Mouse (Mus musculus) kidney, adult 18-20 months (tissue): ENCODE results near the gene Trpm3.
A peak's percentile ranks its signal among the peaks of the same experiment; 100 is the strongest.

ENCODE experiments used
- DNase-seq: peaks from one replicate; pipeline ENCODE4 v3.0.0; 2021

Gene Trpm3

DNA sequence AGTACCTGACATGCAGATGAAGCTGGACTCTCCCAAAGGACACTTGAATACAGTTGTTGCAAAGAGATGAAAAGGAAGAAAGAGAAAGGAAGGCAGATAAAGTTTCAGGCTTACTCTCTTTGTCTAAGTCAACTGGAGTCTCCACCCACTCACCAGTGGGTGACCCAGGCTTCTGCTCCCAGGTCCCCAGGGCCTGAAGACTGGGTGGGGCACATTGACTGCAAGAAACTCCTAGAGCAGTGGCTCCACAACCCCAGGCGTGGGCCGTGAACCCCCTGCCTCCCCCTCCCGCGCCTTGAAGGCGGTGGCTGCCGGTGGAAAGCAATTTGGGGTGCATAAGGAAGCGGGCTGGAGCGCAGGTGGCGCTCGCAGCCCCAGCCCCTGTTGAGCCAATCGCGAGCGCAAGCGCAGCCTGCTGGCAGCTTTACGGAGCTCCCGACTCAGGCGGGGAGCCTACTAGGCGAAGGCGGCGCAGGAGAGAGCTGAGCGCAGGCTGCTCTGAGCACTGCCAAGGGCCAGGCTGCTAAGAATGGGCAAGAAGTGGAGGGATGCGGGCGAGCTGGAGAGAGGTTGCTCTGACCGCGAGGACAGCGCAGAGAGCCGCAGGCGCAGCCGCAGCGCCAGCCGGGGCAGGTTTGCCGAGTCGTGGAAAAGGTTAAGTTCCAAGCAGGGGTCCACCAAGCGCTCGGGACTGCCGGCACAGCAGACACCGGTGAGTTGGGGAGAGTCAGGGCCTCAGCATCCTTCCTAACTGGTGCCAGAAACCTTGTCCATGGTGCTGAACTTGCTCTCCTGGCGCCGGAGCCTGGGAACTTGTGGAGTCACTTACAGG, at the start of gene Trpm3:
Trpm3 (plus strand) TSS at position 457 of the 832 bp plus-strand sequence.
- DNase-seq, result peak; percentile 21

DNA sequence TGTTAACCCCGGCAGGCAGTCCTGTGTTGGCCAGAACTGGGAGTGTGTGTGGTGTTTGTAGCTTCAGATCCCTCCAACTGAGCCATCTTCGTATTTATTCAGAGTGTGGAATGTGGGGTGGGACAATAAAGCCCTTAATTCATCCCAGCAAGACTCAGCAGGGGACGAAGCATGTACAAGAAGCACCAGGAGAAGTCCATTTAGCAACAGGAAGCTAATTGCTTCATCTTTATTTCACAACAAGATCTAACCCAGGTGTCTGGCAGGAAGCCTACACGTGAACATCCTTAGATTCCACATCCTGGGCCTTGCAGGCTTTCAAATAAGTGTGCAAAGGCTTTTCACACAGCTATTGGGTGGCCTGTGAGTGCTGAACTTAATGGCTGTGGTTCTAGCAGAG, 38.3 kb upstream of the Trpm3 start:
- DNase-seq, result no peak

DNA sequence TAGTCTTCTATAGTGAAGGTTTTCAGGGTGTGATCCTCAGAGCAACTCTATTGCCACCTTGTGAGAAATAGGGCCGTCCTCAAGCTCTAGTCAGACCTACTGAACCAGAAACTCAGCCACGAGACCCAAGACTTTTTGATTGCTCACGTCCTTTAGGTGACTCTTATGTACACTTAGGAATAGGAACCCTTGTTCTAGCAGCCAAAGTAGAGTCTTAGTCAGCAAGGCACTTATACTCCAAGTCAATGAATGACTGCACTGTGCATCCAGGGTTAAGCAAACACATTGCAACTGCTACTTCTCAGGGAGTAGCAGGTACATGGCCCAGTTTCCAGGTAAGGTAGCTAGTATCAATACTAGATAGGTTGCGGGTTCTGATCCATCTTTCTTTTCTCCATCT, 35.0 kb upstream of the Trpm3 start:
- DNase-seq, result no peak

DNA sequence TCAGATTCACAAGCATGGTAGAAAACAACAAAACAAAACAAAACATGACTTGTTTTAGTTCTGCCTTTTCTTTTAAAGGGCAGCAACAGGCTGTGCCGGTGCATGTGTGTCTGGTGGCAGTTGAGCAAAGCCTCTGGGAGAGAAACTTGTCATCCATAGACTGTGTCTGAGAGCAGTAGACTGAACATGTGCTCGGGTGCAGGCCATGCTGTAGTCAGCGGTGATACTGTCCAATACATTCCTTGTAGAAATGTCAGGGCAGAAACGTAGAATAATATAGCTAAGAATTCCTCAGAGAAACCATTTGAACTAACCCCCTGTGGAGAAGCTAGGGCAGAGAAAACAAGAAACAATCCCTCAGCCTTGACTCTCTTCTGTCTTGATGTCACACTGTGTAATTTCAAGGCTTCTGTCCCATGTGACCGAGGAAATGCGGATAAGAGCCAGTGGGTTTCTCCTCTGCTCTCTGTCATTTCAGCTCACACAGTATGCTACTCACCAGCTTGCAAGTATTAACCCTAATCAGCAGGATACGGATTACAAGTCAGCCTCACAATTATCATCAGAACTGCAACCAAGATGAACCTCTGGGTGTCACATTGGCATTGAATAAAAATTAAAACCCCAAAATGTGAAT, 33.9 kb upstream of the Trpm3 start:
- no peak for DNase-seq

DNA sequence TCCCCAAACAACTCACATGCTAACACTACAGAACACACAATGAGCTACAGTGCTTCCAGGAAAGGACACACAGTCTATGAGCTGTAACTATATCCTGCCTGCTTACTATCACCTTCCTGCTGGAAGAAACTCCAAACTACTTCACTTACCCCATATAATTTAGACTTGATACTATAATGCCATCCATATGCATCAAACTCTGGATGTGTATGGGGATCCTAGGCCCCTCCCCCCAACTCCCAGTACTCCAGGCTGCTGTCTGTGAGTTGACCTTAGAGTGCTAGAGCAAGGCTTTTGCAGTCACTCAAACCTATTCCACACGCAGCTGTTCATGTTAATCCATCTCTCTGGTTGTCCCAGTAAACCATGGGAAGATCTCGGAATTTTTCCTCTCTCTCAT, 33.2 kb upstream of the Trpm3 start:
- DNase-seq, result no peak

DNA sequence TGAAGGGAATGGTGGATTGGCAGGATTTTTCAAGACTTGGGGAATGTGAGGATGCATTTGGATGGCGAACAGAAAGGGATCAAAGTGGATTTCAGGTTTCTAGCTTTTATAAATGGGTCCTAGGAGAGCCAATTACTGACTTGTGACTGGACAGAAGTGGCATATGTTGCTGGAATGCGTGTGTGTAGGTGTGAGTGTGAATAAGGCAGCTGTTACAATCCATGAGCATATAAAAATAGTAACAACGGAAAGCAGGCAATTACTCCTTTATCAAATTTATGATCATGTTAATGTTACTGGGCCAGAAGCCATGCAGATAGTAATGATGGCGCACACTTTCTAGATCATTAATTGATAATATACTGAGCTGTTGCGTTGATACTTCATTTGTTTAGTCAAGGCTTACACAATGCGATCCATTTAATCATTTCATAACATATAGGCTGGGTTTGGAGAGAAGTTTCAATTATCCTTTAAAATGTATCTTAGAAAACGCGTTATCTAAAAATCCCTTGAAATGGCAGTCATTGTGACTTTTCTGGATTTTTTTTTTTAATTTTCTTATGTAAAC, 29.9 kb upstream of the Trpm3 start:
- DNase-seq, result no peak

DNA sequence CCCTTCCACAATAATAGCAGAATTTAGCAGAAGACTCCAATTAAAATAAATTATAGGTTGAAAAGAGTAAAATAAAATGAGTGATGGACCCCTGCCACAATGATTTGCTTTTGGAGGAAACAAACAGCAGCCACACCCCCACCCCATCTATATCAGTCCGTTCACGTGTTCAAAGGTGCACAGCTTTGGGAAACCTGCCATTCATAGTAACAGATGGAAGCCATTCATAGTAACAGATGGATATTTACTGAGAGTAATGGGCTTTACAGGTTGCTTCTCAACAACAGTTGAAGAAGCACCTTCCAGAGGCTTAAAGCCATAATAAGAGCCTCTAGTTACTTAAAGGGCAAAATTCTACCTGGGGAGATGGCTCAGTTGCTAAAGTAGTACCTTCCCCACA, 17.9 kb upstream of the Trpm3 start:
- no peak for DNase-seq

DNA sequence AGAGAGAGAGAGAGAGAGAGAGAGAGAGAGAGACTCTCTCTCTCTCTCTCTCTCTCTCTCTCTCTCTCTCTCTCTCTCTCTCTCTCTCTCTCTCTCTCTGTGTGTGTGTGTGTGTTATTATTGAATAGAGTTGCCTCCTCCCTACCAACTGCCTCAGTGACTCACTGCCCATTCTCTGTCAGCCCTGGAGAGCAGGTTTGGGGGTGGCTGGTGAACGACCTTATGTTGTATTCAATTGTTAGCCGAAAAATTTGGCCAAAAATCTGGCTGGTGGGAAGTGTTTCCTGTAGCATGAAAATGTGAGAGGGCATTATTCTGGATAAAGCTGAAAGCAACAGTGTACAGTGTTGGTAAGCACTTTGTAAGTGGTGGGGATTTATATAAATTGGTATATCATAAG, 17.2 kb upstream of the Trpm3 start:
- DNase-seq, result no peak

DNA sequence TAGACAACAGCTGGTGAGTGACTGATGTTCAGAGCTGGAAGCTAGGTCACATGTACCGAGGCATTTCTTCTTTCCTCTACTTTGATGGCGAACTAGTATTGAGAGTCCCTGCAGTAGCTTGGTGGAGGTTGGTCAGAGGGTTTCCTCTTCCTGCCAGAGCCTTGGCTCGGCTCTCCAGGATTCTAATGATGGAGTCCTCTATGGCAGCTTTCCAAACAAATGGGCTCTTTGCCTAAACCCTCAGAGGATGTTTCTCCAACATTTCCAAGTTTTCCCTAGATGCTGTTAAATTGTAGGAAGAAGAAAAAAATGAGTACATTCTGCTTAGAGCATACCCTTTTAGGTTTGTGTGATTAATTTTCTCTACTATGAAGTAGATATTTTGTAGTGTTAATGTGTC, 6.2 kb upstream of the Trpm3 start:
- DNase-seq, result no peak

DNA sequence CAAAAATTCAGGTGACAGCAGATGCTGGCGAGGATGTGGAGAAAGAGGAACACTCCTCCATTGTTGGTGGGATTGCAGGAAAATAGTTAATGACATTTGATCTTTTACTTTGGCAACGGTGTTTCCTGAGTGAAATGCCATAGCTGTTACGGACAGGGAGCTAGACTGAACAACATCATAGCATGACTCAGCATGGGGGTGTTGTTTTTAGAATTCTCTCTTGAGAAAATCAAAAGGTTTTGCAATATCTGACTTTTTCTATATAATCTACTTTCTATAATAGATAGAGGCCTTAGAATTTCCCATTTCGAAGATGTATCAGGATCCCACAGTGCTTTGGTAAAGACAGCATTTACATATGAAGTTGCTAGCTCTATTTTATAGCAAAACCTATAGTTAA, 39.7 kb downstream of the Trpm3 start:
- DNase-seq, result no peak

DNA sequence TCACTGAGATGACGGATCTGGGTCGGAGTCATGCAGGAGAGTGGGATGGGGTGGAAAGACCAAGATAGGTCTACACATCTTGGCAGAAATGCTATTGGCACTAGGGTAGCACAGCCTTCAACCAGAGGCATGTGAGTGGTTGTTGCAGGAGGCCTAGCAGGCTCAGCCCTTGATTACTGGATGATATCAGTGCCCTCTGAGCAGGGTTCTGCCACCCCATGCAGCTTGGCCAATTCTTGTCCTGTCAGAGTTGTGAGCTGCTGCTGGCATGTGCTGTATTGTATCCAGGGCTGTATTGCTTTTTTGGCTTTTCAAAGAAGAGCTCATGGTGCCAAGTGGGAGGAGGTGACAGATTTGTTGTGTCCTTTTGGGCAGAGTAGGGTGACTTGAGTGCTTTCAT, 40.2 kb downstream of the Trpm3 start:
- DNase-seq, result no peak

DNA sequence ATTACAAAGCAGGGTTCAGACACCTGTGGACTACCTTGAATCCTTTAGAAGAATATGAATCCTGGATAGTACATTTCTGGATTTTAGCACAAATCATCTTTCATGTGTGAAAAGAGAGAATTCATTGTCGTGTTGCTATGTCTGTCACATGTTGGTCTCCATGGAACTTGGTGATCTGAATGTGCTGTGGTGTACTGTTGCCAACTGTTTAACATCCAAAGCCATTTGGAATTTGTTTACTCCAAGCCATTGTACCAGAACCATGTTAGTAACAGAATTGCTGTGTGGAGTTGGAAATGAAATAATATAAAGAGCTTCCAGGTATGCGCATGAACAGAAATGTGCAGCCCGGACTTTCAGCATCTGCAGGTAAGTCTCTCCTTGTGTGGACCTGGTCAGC, 41.3 kb downstream of the Trpm3 start:
- no peak for DNase-seq

DNA sequence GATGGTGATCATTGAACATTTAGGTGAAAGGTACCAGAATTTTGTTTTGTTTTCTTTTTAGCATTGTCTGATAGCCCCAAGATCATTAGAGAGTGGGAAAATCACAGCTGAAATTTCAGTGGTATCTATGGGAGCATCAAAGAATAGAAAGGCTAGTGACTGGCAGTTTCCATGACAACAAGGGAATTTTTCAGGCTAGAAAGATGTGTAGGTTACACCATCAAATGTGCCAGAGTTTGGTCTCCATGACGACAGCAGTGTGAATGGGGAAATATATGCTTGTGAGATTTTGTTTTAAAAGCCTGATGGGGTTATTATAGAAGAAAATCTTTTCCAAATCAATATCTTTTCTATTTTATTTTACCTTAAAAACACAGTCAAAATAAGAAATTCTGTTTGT, 50.9 kb downstream of the Trpm3 start:
- DNase-seq, result no peak

DNA sequence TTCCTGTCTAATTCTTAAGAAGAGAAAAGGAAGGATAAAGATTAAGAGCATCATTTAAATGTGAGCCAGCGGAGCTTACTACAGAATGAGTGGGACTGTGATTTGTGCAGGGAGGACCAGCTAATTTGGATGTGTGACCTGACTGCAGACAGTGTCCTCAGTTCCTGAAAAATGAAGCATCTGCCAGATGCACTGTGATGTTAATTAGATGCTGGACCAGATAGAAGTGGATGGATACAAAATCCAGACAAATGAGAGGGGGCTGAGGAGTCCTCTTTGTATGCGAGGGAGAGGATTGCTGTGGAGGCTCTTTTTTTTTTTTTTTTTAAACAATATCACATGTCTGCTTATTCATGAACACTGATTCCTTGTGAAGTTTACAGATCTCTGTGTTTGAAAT, 83.7 kb downstream of the Trpm3 start:
- DNase-seq, result no peak

DNA sequence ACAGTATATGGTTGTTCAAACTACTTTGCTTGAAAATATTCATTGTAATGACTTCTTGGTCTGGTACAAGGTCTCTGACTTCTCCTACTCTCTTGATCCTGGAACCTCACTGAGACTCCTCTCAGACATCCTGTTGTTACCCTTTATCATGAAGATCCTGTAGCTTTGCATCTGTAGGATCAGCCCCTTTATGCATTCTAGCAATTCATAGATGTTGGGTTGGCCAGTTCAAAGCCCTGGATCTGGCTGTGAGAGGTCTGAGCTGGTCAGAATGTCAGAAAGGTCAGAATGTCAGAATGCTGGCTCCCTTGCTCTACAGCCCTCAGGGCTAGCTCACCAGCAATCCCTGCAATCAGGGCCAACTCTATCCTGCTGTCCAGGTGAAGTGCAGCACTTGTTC, 95.3 kb downstream of the Trpm3 start:
- no peak for DNase-seq

DNA sequence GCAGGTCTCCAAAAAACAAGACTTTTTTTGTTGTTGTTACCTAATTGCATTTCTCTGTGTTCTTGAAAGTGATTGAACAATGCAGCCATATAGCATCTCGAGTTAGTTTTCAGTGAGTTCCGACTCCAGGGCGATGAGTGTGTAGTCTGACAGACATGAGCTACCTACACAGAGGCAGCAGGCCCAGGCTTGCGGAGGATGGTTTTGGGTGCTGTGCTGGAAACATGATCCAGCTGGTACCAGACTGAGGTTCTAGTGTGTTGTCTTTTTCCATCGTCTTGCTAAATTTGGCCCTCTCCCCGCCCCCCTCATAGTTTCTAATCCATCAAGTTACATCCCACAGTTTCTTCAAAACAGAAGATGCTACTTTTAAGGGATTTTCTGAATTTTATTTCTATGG, 110.2 kb downstream of the Trpm3 start:
- DNase-seq, result no peak

DNA sequence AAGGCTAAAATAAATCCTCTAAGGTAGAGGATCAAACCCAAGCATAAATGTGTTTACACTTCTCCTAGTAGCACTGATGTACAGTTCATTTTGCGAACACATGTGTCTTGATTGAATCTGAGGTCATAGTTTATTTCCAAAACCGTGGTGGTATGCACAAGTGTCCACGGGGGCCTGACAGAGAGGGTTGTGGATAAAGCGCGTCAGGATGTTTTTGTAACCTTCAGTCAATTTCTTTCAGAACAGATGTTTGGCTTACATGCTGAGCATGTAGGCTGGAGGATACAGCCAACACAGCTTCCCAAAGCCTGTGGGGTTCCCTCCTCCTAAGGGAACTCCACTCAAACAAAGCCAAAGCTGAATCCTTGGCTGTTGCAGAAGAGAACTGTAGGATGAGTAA, 134.1 kb downstream of the Trpm3 start:
- no peak for DNase-seq

DNA sequence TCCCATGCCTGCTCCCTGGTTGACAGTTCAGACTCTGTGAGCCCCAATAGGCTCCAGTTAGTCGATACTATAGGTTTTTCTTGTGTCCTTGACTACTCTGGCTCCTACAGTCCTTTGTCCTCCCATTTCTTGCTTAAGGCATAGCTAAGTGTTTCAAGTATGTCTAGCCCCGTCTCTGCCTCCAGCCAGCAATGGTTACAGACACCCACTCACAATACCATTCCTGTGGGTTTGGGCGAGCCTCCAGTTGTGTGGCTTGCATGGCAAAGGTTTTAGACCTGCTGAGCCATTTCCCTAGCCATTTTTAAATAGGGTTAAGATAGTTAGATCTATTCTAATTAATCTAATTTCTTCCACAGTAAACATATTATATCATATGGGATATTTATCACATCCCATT, 145.8 kb downstream of the Trpm3 start:
- DNase-seq, result no peak

DNA sequence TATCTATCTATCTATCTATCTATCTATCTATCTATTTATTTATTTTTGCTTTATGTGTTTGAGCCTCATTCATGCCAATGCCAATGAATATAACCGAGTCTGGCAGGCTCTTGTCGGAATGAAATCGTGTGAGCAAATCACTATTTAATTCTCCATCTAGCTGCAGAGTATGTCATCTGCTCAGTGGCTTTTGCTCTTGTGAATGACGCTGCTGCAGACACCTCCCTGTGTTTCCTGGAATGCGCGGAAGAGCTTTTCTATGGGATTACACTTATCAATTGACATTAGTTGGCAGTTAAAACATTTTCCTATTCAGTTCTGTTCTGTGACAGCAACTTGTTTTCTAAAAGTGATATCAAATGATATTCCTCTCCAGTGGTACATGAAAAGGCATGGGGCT, 153.8 kb downstream of the Trpm3 start:
- DNase-seq, result no peak

DNA sequence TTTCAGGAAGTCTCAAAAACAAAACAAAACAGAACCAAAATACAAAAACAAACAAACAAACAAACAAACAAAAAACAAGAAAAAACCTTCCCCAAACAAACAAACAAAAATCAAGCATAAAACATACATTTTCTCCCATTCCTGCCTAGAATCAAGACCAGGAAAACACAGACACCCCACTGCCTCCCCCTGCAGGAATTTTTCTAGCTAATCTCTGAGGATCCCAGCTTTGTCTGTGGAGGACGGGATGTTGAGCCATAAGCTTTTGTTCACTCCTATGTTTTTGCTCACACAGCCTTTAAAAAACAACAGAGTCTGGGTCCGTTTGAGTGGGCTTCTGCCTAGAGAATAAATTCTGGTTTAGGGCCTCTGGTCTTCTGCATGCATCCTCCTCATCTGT, 162.1 kb downstream of the Trpm3 start:
- DNase-seq, result no peak

DNA sequence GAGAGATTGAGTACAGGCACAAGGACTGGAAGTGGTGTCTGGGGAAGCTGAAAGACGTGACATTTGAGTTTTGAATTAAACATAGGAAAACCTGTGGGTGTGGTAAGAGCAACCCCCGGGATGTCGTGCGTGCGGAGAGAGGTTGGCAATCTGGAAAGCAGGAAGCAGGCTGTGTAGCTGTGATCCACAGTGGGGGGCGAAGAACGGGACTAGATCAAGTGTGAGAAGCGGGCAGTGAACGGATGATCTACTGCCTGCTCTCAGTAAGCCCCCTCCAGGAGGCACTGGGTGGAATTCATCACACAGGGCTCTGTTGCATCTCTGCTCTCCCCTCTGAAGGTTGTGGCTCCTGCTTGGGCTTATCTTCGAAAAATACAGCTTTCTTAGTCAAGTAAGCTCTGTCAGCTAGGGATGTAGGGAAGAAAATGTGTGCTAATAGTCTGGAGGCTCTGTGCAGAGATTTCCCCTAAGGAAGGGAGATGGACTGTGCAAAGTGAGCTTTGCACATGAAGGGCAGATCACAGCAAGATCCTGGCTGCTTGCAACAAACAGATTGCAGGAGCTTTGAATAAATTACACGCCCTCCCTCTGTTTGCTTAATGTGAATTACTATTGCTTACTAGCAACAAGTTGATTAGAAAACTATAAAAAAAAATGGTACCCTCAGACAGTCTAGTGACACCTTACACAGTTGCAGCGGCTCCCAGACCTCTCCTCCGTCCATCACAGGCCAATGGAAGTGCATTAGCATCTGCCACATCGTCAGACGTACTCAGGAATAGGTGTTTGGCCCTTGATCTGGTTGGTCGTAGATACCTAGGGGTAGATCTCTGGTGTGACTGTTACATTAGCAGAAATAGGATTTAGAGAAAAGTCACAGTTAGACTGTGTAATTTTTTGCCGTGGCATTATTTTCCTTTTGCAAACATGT, 164.4 kb downstream of the Trpm3 start:
- DNase-seq, result no peak

DNA sequence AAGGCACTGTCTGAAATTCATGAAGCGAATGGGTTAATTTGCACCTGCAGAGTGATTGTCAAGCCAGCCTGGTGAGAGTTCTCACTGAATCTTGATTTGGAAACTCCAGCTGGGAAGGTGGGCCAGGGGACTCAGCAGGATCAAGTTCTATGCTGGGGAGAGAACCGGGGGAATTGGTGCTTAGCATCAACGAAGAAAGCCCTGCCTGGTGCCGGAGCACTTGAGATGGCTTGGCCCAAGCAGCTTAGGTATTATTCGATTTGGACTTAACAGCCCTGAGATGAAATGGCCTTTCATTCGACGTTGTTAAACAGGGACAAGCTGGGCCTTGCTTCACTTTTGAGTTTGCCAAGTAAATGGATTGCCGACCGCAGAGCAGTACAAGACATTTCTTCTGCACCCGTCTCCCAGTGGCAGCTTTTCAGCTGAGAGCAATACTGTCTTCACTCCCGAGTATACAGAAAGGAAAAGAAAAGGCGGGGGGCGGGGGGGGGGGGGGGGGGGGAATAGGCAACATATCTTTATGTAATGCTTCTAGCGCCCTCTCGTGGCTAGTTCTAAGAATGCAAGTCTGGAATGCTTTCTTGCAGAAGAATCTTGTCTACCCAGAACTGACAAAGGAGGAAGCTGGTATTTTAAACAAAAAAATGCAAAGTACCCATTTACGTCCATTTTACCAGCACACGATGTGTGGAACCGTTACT, 165.3 kb downstream of the Trpm3 start:
- DNase-seq, result peak; percentile 70

DNA sequence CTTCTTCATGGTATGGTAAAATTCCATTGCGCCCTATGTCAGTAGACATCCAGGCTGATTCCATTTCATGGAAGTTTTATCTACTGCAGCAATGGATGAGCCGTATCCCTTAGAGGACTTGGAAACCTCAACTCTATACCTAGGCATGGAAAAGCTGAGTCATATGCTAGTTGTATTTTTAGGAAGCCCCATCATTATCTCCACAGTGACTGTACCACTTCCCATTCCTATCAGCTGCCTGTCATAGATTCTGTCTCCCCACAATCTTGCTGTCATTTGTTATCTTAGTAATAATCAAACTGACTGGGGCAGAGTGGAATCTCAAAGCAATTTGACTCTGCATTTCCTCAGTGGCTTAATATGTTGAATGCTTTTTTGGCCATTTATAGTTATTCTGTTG, 169.2 kb downstream of the Trpm3 start:
- DNase-seq, result no peak
